Mouse (Mus musculus) lung, postnatal 14 days (tissue): ENCODE measurements around the gene C330007P06Rik.
"Not testable (repeated sequence)": the region's sequence is repeated elsewhere in the genome, so short reads cannot be mapped to it uniquely, and the experiment has no call there.

Experiments used
- DNase-seq: peaks from one replicate; pipeline ENCODE4 v3.0.0; 2021

The C330007P06Rik gene

DNA sequence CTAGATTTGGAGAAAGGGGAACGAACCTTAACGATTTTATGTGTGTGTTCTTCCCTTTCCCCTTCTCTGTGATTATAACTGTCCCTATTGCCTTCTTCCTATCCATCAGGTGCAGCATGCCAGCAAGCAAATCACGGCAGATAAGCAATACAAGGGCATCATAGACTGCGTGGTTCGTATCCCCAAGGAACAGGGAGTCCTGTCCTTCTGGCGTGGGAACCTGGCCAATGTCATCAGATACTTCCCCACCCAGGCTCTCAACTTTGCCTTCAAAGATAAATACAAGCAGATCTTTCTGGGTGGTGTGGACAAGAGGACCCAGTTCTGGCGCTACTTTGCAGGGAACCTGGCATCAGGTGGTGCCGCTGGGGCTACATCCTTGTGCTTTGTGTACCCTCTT, 77.2 kb downstream of the C330007P06Rik start:
- DNase-seq = not testable (repeated sequence)

GRCm38 (mm10) chrX:36796163-36796581, 77.7 kb downstream of the C330007P06Rik start:
- DNase-seq = peak; percentile 85

DNA sequence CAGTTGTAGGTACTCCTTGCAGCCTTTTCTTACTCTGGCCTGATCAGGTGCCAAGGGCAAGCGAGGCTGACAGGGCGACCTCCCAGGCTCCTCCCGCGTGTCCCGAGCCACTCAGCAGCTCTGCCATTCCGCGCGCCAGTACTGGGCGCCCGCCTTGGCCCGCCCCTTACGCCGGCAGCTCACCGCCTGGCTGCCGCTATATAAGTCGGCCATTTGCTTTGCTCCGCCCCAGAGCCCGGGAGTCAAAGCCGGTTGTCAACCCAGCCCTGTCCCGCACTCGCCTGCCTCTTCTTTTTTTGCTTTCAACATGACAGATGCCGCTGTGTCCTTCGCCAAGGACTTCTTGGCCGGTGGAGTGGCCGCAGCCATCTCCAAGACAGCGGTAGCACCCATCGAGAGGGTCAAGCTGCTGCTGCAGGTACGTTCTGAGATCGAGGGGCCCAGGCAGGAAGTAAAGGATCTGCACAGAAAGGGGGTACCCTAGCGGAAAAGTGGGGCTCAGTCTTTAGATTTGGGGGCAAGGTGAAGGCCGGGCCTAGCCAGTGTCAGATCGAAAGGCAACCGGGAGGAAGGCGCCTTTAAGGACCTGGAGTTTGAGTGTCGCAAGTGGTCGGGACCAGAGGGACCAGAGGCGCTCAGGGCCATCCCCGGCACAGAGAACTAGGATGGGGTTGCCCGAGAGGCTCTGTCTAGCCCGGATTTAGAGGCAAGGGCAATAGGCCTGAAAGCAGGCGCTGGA, 78.3 kb downstream of the C330007P06Rik start, which contains the start of gene Slc25a5:
TSS of gene Slc25a5 (plus strand) at position 228 of the 739 bp plus-strand sequence.
- DNase-seq = peak; percentile 83

DNA sequence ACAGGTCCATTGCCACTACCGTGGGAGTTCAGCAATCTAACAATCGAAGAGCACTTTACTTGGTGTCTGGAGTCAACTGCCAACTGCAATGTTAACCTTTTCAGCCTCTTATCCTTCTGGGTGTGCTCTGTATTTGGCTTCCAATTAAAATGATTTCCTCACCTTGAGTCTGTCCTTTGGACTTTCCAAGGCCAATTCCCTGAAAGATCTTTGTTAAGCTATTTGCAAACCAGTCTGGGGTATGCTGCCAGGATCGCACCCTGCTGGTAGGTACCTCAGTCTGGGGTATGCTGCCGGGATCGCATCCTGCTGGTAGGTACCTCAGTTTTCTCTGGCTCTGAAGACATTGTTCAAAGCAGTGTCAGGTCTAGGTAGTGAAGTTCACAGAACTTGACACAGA, 79.3 kb downstream of the C330007P06Rik start:
- DNase-seq = no peak

- DNase-seq = no peak
Measured at GRCm38 (mm10) chrX:36789360-36789759, 84.6 kb downstream of the C330007P06Rik start.

GRCm38 (mm10) chrX:36777694-36778093, 96.2 kb downstream of the C330007P06Rik start:
- no peak for DNase-seq

GRCm38 (mm10) chrX:36775520-36775919, 98.4 kb downstream of the C330007P06Rik start:
- DNase-seq = no peak
